Mouse (Mus musculus) adrenal gland, postnatal 14 days (tissue): ENCODE measurements at regions not wholly inside any gene's neighbourhood (a gene's known extent, or its start where the extent isn't known, plus 50 kb on each side); places are given as distances from the start of the nearest gene placed in this dataset.

Source experiments
- DNase-seq: peaks from one replicate; pipeline ENCODE4 v3.0.0; 2021; ENCODE audit warnings: mixed read lengths

GRCm38 (mm10) chr12:50932496-50932895 lies 283.6 kb upstream of the Prkd1 start:
- no peak for DNase-seq

- DNase-seq: no peak
These were observed 280.7 kb upstream of the Prkd1 start for GRCm38 (mm10) chr12:50929641-50930040.

GRCm38 (mm10) chr12:50926234-50926633 lies 277.3 kb upstream of the Prkd1 start:
- no peak for DNase-seq

GRCm38 (mm10) chr12:50921739-50922138 lies 272.8 kb upstream of the Prkd1 start:
- no peak for DNase-seq

- no peak for DNase-seq
These were observed 250.9 kb upstream of the Prkd1 start for GRCm38 (mm10) chr12:50899609-50900447.

GRCm38 (mm10) chr12:50897606-50898166 lies 248.8 kb upstream of the Prkd1 start:
- DNase-seq: no peak

- DNase-seq: no peak
These were observed 244.7 kb upstream of the Prkd1 start for GRCm38 (mm10) chr12:50893604-50894003.

GRCm38 (mm10) chr12:50875796-50876195 lies 226.9 kb upstream of the Prkd1 start:
- DNase-seq: no peak

GRCm38 (mm10) chr12:50874024-50874398 lies 225.1 kb upstream of the Prkd1 start:
- DNase-seq: no peak

GRCm38 (mm10) chr12:50873390-50874023 lies 224.6 kb upstream of the Prkd1 start:
- DNase-seq: no peak

GRCm38 (mm10) chr12:50851644-50852043 lies 202.7 kb upstream of the Prkd1 start:
- DNase-seq: no peak

- no peak for DNase-seq
These were observed 199.1 kb upstream of the Prkd1 start for GRCm38 (mm10) chr12:50847976-50848375.

- DNase-seq: no peak
These were observed 193.8 kb upstream of the Prkd1 start for GRCm38 (mm10) chr12:50842744-50843143.

GRCm38 (mm10) chr12:50839391-50839790 lies 190.5 kb upstream of the Prkd1 start:
- DNase-seq: no peak

- DNase-seq: peak; percentile 21
These were observed 159.9 kb upstream of the Prkd1 start for GRCm38 (mm10) chr12:50808731-50809281.

- DNase-seq: no peak
These were observed 155.5 kb upstream of the Prkd1 start for GRCm38 (mm10) chr12:50804391-50804790.

GRCm38 (mm10) chr12:50765156-50765940 lies 116.5 kb upstream of the Prkd1 start:
- no peak for DNase-seq

- DNase-seq: no peak
These were observed 115.6 kb upstream of the Prkd1 start for GRCm38 (mm10) chr12:50764457-50764856.

GRCm38 (mm10) chr12:50734135-50734534 lies 85.2 kb upstream of the Prkd1 start:
- DNase-seq: no peak

GRCm38 (mm10) chr12:50712615-50713014 lies 63.7 kb upstream of the Prkd1 start:
- no peak for DNase-seq

GRCm38 (mm10) chr12:50709000-50709788 lies 60.3 kb upstream of the Prkd1 start:
- DNase-seq: no peak
